Mouse (Mus musculus) cortical plate, adult 2 months (tissue): ENCODE results near the gene Ephb2.

Experiments
- CTCF ChIP-seq: fragments of 200-500 bp; IDR thresholded peaks from 2 replicates; pipeline ENCODE4 v1.5.1; 2011; ENCODE audit warnings: mild to moderate bottlenecking, control low read depth, low read length; ENCODE audit not compliant: insufficient read depth; ENCODE audit errors: extremely low read depth
- POLR2A ChIP-seq: fragments of 200-500 bp; IDR thresholded peaks from 2 replicates; pipeline ENCODE4 v1.6.1; 2011; ENCODE audit warnings: mild to moderate bottlenecking, low read length, control low read depth; ENCODE audit not compliant: insufficient read depth; ENCODE audit errors: extremely low read depth

DNA sequence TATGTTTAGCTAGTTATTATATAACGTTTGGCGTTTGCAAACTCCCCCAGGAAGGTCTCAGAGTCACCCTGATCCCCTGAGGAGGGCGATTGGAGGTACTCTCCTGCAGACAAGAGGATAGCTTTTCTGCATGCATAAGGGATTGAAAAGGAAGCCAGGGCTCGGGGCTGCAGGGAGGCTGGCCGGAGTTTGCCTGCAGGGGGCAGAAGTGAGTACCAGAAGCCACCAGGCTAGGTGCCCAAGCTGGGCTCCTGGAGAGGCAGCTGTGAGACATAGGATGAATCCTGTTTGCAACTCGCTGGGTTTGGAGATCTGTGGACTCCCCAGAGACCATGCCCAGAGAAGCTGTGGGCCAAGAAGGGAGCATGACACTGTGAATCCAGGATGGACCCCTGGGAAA is 19.3 kb upstream of the Ephb2 start:
- TF ChIP-seq POLR2A (no peak), CTCF (peak; percentile 30)
